Mouse (Mus musculus): ENCODE results near the gene Ndufs8. TPM values are rescaled to one million over a fixed set of nuclear protein-coding genes. Genes with fewer than 3 reads are reported as not detected.

The Ndufs8 gene
- total and polyA plus RNA-seq, 3 experiments, result 195 to 248 (median 216) TPM

GRCm38 (mm10) chr19:3916727-3917126, 4.2 kb upstream of the Ndufs8 start:
- no peak overlapping the region for H3K9ac ChIP-seq (ENCODE audit: insufficient read depth, low read depth)
- no peak for TF ChIP-seq ZMIZ1 (IDR thresholded peaks at IDR 0.05; ENCODE audit: low read depth, low read length)
- no peaks in the 10 kb centered on the region for H3K27me3 ChIP-seq (replicated peaks)
- H3K79me2 ChIP-seq (replicated peaks; ENCODE audit: control insufficient read depth, extremely low read depth, insufficient read depth, poor library complexity, severe bottlenecking), result 0 out of 2 replicates have a peak, but pooled peaks cover 5% of the 10 kb centered on the region
- DNase-seq (ENCODE audit: extremely low read depth), result no peak
- in situ Hi-C loops (cut with MboI; ENCODE audit: low pct_ligation_motif_present, low pct_unique_long_range_greater_than_20kb, low sequenced_read_pairs) (no loop called here), dilution Hi-C loops (cut with MboI; ENCODE audit: extremely low pct_ligation_motif_present, extremely low pct_unique_long_range_greater_than_20kb, low sequenced_read_pairs) (no loop called here)
- H3K4me3 ChIP-seq (replicated peaks in 1 of 3; ENCODE audit: low read depth in 2 of 3, low read length in 2 of 3, poor library complexity in 1 of 3), result no peak overlapping the region
- no peaks in the 10 kb centered on the region for H3K9me3 ChIP-seq (replicated peaks; ENCODE audit: low read length)
- peaks cover 12 to 32% of the 10 kb centered on the region in 2 experiments for H3K4me1 ChIP-seq (ENCODE audit: control insufficient read depth in 1 of 2, insufficient read depth in 2 of 2)
- H3K36me3 ChIP-seq (replicated peaks in 1 of 2; ENCODE audit: control insufficient read depth in 1 of 2, insufficient read depth in 1 of 2, low read length in 1 of 2), result peaks cover 0 to 35% of the 10 kb centered on the region in 2 experiments
- no peak overlapping the region for H3K27ac ChIP-seq (ENCODE audit: insufficient read depth, low read depth)
- no peak overlapping the region for H3K4me2 ChIP-seq (ENCODE audit: insufficient read depth, low read depth, poor library complexity, severe bottlenecking)

- dilution Hi-C loops (cut with MboI; ENCODE audit: extremely low pct_ligation_motif_present, extremely low pct_unique_long_range_greater_than_20kb, low sequenced_read_pairs), result no loop called here
- Histone ChIP-seq H3K9me3 (replicated peaks; ENCODE audit: low read length) (no peaks in the 10 kb centered on the region), H3K36me3 (replicated peaks in 1 of 2; ENCODE audit: control insufficient read depth in 1 of 2, insufficient read depth in 1 of 2, low read length in 1 of 2) (peaks cover 15 to 43% of the 10 kb centered on the region in 2 experiments), H3K79me2 (replicated peaks; ENCODE audit: control insufficient read depth, extremely low read depth, insufficient read depth, poor library complexity, severe bottlenecking) (0 out of 2 replicates have a peak, but pooled peaks cover 7% of the 10 kb centered on the region), H3K4me3 (replicated peaks in 1 of 3; ENCODE audit: low read depth in 2 of 3, low read length in 2 of 3, poor library complexity in 1 of 3) (peak overlapping the region in 1 of 3 experiments; percentile 73), H3K4me1 (ENCODE audit: control insufficient read depth in 1 of 2, insufficient read depth in 2 of 2) (peaks cover 14 to 37% of the 10 kb centered on the region in 2 experiments), H3K9ac (ENCODE audit: insufficient read depth, low read depth) (peak overlapping the region; percentile 98; the same call in 1 of the 2 replicates), H3K27ac (ENCODE audit: insufficient read depth, low read depth) (no peak overlapping the region), H3K27me3 (replicated peaks) (no peaks in the 10 kb centered on the region), H3K4me2 (ENCODE audit: insufficient read depth, low read depth, poor library complexity, severe bottlenecking) (peak overlapping the region; percentile 88; the same call in 1 of the 2 replicates)
- no peak for TF ChIP-seq MAZ (IDR thresholded peaks at IDR 0.05; ENCODE audit: low read depth, low read length)
- TF ChIP-seq MAFK (IDR thresholded peaks at IDR 0.05; ENCODE audit: insufficient replicate concordance, low read length), result no peak
- TF ChIP-seq HCFC1 (IDR thresholded peaks at IDR 0.05; ENCODE audit: low read depth, low read length), result no peak
- TF ChIP-seq TCF12 (IDR thresholded peaks at IDR 0.05; ENCODE audit: low read depth, low read length), result no peak
- TF ChIP-seq MEF2A (IDR thresholded peaks at IDR 0.05; ENCODE audit: borderline replicate concordance, low read depth, low read length), result no peak
- no peak for TF ChIP-seq KAT2A (IDR thresholded peaks at IDR 0.05; ENCODE audit: insufficient replicate concordance, low read length)
- no peak for TF ChIP-seq EP300 (IDR thresholded peaks at IDR 0.05; ENCODE audit: low read length)
- no peak for TF ChIP-seq CHD2 (IDR thresholded peaks at IDR 0.05; ENCODE audit: low read length)
- TF ChIP-seq BHLHE40 (IDR thresholded peaks at IDR 0.05; ENCODE audit: low read depth, low read length), result no peak
- TF ChIP-seq SIN3A (IDR thresholded peaks at IDR 0.05; ENCODE audit: low read length), result no peak
- DNase-seq (ENCODE audit: extremely low read depth), result no peak
- in situ Hi-C loops (cut with MboI; ENCODE audit: low pct_ligation_motif_present, low pct_unique_long_range_greater_than_20kb, low sequenced_read_pairs), result no loop called here
Observed at GRCm38 (mm10) chr19:3914535-3914934, 2.0 kb upstream of the Ndufs8 start.

- no peaks in the 10 kb centered on the region for H3K9me3 ChIP-seq (replicated peaks; ENCODE audit: low read length)
- no peaks in the 10 kb centered on the region for H3K27me3 ChIP-seq (replicated peaks)
- peak overlapping the region; percentile 73 to 81 (median 76) for H3K4me3 ChIP-seq (replicated peaks in 1 of 3; ENCODE audit: low read depth in 2 of 3, low read length in 2 of 3, poor library complexity in 1 of 3)
- H3K4me1 ChIP-seq (ENCODE audit: control insufficient read depth in 1 of 2, insufficient read depth in 2 of 2), result peaks cover 14 to 37% of the 10 kb centered on the region in 2 experiments
- in situ Hi-C loops (cut with MboI; ENCODE audit: low pct_ligation_motif_present, low pct_unique_long_range_greater_than_20kb, low sequenced_read_pairs), result no loop called here
- H3K36me3 ChIP-seq (replicated peaks in 1 of 2; ENCODE audit: control insufficient read depth in 1 of 2, insufficient read depth in 1 of 2, low read length in 1 of 2), result peaks cover 22 to 49% of the 10 kb centered on the region in 2 experiments
- dilution Hi-C loops (cut with MboI; ENCODE audit: extremely low pct_ligation_motif_present, extremely low pct_unique_long_range_greater_than_20kb, low sequenced_read_pairs), result no loop called here
- peak overlapping the region; percentile 88 for H3K4me2 ChIP-seq (ENCODE audit: insufficient read depth, low read depth, poor library complexity, severe bottlenecking)
- H3K79me2 ChIP-seq (replicated peaks; ENCODE audit: control insufficient read depth, extremely low read depth, insufficient read depth, poor library complexity, severe bottlenecking), result 0 out of 2 replicates have a peak, but pooled peaks cover 7% of the 10 kb centered on the region
- no peak for DNase-seq (ENCODE audit: extremely low read depth)
- H3K27ac ChIP-seq (ENCODE audit: insufficient read depth, low read depth), result 0 out of 2 replicates have a peak overlapping the region, but pooled peaks have one; percentile 10
- TF ChIP-seq BHLHE40 (IDR thresholded peaks at IDR 0.05; ENCODE audit: low read depth, low read length) (no peak), NRF1 (IDR thresholded peaks at IDR 0.05; ENCODE audit: low read depth, low read length) (no peak), ELF1 (IDR thresholded peaks at IDR 0.05; ENCODE audit: low read depth, low read length) (no peak), UBTF (IDR thresholded peaks at IDR 0.05; ENCODE audit: low read depth, low read length) (no peak), MAFK (IDR thresholded peaks at IDR 0.05; ENCODE audit: insufficient replicate concordance, low read length) (no peak)
- peak overlapping the region; percentile 98 for H3K9ac ChIP-seq (ENCODE audit: insufficient read depth, low read depth)
Observed at GRCm38 (mm10) chr19:3913692-3914091, 1.1 kb upstream of the Ndufs8 start.

Data from CH12.LX (cell line).